Mouse (Mus musculus): Measurements from ENCODE around the gene Gm572. TPM values are rescaled to one million over a fixed set of nuclear protein-coding genes. Genes with fewer than 3 reads are reported as not detected.

Gm572 gene
- polyA plus RNA-seq, 1 experiment from 2014 or later: not detected

DNA sequence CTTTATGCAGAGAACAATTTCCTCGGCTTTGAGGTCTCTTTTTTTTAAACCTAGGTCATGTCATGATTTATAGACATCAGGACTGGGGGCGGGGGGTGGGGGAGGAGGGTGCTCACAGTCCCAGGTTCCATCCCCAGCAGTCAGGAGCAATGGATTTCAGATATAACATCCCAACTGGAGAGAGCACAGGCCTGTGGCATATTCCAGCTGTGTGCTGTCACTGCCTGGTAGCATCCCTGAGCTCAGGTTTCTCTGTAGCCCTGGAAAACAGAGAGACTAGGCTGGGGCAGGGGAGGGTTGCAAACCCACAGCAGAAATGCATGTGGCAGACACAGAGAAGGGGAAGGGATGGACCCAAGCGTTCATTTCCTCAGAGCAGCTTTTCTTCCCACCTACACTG is 17.1 kb downstream of the Gm572 start:
- Histone ChIP-seq H3K4me2 (replicated peaks; ENCODE audit: low read depth, low read length) (no peak overlapping the region), H3K9me3 (ENCODE audit: low read length) (no peaks in the 10 kb centered on the region), H3K36me3 (ENCODE audit: insufficient read depth, low read length) (no peaks in the 10 kb centered on the region), H3K27me3 (ENCODE audit: insufficient read depth, low read length) (no peaks in the 10 kb centered on the region), H3K9ac (replicated peaks; ENCODE audit: low read length) (no peak overlapping the region), H3K4me3 (ENCODE audit: low read length) (no peak overlapping the region), H3K27ac (ENCODE audit: low read length) (0 out of 2 replicates have a peak overlapping the region, but pooled peaks have one; percentile 4), H3K4me1 (ENCODE audit: insufficient read depth, low read length) (peaks cover 12% of the 10 kb centered on the region; the same call in 1 of the 2 replicates)
- WGBS: 11% methylated on average over 3 of the region's 3 CpGs
- ATAC-seq (ENCODE audit: low FRiP score, low TSS enrichment): peak; percentile 75; the same call in 1 of the 2 replicates

DNA sequence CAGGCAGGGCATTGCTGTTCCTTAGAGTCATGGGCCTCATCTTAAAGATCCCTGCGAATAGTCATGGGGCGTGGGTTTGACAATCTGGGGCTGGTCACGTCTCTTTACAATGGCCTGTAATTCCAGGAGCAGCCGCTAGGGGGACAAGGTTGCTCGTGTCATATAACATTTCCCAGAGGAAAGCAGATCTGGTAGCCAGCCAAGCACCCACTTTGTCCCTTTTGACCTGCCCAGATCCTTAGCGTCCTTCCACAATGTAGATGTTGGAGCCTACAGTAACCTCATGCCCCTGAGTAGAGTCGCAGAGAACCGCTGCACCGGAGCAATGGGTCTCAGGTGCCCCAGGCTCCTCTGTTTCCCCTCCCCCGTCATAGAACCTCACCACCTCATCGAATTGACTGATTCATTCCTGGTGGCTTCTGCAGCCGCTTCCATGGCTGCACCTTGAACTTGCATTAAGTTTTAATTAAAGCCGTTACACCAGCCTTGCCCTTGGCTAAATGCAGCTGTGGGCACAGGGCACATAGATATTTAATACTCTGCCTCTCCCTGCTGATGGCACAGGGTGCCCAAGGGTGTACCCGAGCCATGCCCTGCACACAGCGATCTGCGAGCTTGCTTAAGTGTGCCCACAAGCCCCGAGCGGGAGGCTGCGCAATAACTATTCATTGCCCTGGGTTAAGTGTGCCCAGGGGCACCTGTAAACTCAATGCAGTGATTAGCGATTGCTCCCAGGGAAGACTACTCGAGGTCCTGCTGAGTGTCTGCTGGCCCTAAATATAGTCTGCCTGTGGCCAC is 19.2 kb downstream of the Gm572 start:
- Histone ChIP-seq H3K9ac (replicated peaks; ENCODE audit: low read length) (no peak overlapping the region), H3K4me3 (ENCODE audit: low read length) (no peak overlapping the region; the same call in 1 of the 2 replicates), H3K36me3 (ENCODE audit: insufficient read depth, low read length) (no peaks in the 10 kb centered on the region), H3K27ac (ENCODE audit: low read length) (no peak overlapping the region), H3K27me3 (ENCODE audit: insufficient read depth, low read length) (no peaks in the 10 kb centered on the region), H3K4me1 (ENCODE audit: insufficient read depth, low read length) (peaks cover 12% of the 10 kb centered on the region; the same call in 1 of the 2 replicates), H3K9me3 (ENCODE audit: low read length) (no peaks in the 10 kb centered on the region), H3K4me2 (replicated peaks; ENCODE audit: low read depth, low read length) (peak overlapping the region; percentile 37)
- WGBS: 29% methylated on average over 21 of the region's 21 CpGs
- ATAC-seq (ENCODE audit: low FRiP score, low TSS enrichment): 0 out of 2 replicates have a peak, but pooled peaks have one; percentile 22

DNA sequence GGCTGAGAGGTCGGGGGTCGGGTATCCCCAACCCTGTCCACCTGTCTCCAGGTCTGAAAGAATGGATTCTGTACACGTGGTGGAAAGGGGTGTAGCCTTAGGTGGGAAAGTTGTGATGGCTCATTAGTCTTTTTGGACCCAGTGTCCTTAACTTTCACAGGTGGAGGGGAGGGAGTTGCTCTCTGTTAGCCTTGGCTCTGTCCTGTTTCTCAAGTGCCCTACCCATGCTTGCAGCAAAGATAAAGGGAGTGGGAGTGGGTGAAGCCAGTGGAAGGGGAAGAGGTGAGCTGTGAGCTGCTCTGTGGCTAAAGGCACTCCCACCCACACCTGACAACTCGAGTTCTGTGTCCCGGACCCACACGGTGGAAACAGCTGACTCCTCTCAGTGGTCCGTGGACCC is 20.2 kb downstream of the Gm572 start:
- ATAC-seq (ENCODE audit: low FRiP score, low TSS enrichment): no peak
- no peak overlapping the region for H3K4me2 ChIP-seq (replicated peaks; ENCODE audit: low read depth, low read length)
- H3K36me3 ChIP-seq (ENCODE audit: insufficient read depth, low read length): no peaks in the 10 kb centered on the region
- H3K27me3 ChIP-seq (ENCODE audit: insufficient read depth, low read length): no peaks in the 10 kb centered on the region
- H3K4me1 ChIP-seq (ENCODE audit: insufficient read depth, low read length): peaks cover 12% of the 10 kb centered on the region; the same call in 1 of the 2 replicates
- no peak overlapping the region for H3K4me3 ChIP-seq (ENCODE audit: low read length)
- no peak overlapping the region for H3K9ac ChIP-seq (replicated peaks; ENCODE audit: low read length)
- H3K27ac ChIP-seq (ENCODE audit: low read length): no peak overlapping the region
- H3K9me3 ChIP-seq (ENCODE audit: low read length): no peaks in the 10 kb centered on the region
- 56% methylated on average over 7 of the region's 7 CpGs for WGBS

DNA sequence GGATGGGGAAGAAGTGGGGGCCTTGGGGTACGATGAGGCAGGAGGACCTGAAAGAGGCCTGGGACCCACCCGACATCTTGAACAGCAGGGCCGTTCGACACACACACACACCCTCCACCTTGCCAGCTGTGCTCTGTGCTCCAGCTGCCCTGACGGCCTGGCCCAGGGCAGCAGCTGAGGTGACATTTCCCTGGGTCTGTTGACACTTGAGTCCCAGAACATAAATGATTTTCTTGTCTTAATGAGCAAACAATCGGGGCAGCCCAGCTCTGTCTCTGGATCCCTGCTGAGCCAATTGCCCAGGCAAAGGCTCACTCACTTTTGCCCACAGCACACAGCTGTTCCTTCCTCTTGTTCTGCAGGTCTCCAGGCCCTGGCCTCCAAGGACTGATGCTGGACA is 20.9 kb downstream of the Gm572 start:
- peaks cover 12% of the 10 kb centered on the region; the same call in 1 of the 2 replicates for H3K4me1 ChIP-seq (ENCODE audit: insufficient read depth, low read length)
- no peak overlapping the region for H3K27ac ChIP-seq (ENCODE audit: low read length)
- H3K9me3 ChIP-seq (ENCODE audit: low read length): no peaks in the 10 kb centered on the region
- no peak for ATAC-seq (ENCODE audit: low FRiP score, low TSS enrichment)
- no peaks in the 10 kb centered on the region for H3K36me3 ChIP-seq (ENCODE audit: insufficient read depth, low read length)
- H3K9ac ChIP-seq (replicated peaks; ENCODE audit: low read length): no peak overlapping the region
- WGBS: 34% methylated on average over 6 of the region's 6 CpGs
- no peaks in the 10 kb centered on the region for H3K27me3 ChIP-seq (ENCODE audit: insufficient read depth, low read length)
- no peak overlapping the region for H3K4me3 ChIP-seq (ENCODE audit: low read length)
- no peak overlapping the region for H3K4me2 ChIP-seq (replicated peaks; ENCODE audit: low read depth, low read length)

DNA sequence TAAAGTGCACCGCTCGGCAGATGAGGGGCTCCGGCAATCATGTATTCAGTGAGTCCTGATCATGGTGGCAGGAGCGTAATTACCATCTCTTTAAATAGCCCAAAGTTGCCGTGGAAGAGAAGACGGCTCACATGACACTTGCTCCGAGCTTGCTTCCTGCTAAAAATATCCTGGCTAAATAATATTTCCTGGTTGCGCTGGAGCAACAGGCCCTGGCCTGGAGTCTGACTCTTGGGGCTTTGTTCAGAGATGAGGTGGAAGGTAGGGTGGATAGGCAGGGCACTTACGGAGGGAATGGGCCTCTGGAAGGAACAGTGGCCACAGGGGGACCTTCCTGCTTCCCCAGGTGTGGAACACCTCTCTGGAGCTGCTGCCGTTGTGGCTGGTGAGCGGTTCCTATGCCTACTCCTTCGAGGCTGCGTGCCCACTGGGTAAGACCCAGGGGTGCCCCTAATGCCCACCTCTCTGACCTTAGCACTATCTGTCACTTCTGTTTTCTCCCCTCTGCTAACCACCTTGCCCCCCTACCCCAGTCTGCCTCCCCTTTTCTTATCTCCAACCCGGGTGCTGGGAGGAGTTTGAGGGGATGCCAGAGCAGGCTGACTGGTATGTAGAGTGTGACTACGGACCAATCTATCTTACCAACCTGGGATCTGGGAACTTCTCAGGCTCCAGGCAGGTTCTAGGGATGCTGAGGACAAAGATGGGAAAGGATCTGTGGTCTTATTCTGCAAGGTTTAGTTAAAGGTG is 24.1 kb downstream of the Gm572 start:
- WGBS: 78% methylated on average over 15 of the region's 15 CpGs
- Histone ChIP-seq H3K4me3 (ENCODE audit: low read length) (no peak overlapping the region), H3K4me2 (replicated peaks; ENCODE audit: low read depth, low read length) (no peak overlapping the region), H3K27ac (ENCODE audit: low read length) (no peak overlapping the region), H3K9ac (replicated peaks; ENCODE audit: low read length) (no peak overlapping the region), H3K9me3 (ENCODE audit: low read length) (no peaks in the 10 kb centered on the region), H3K4me1 (ENCODE audit: insufficient read depth, low read length) (peaks cover 7% of the 10 kb centered on the region; the same call in 1 of the 2 replicates), H3K27me3 (ENCODE audit: insufficient read depth, low read length) (no peaks in the 10 kb centered on the region), H3K36me3 (ENCODE audit: insufficient read depth, low read length) (no peaks in the 10 kb centered on the region)
- ATAC-seq (ENCODE audit: low FRiP score, low TSS enrichment): no peak

DNA sequence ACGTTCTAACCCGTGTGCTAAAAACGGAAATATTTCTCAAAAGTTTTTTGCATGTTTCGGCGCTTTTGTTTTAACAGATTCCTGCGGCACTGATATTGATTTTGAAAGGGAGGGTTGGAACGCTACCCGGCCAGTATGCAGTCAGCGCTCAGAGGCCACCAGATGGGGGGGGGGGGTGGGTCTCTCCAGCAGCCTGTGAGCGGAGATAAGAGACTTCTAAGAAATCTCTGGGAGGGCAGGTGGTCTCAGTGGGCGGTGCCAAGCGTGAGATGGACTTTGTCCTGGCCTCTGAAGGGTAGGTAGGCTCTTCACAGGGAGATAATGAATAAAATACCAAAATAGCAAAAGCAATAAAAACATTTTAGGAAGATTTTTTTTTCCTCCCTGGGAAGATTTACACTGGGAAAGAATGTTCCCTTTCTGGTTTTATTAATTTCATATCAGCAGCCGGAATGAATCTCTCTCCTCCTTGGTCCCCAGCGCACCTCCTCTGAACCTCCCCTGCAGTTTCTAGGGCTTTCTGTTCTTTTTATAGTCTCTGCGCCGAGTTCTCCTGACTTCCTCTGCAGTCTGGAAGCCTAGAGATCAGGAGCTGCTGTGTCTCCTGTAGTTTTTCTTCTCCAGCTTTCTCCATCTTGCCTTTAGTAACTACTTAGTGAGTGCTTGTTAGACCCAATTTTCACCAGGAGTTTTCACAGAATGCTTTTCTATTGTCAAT is 28.3 kb downstream of the Gm572 start:
- Histone ChIP-seq H3K9ac (replicated peaks; ENCODE audit: low read length) (no peak overlapping the region), H3K4me3 (ENCODE audit: low read length) (no peak overlapping the region), H3K27me3 (ENCODE audit: insufficient read depth, low read length) (no peaks in the 10 kb centered on the region), H3K4me1 (ENCODE audit: insufficient read depth, low read length) (peaks cover 19% of the 10 kb centered on the region), H3K9me3 (ENCODE audit: low read length) (no peaks in the 10 kb centered on the region), H3K4me2 (replicated peaks; ENCODE audit: low read depth, low read length) (no peak overlapping the region), H3K27ac (ENCODE audit: low read length) (no peak overlapping the region), H3K36me3 (ENCODE audit: insufficient read depth, low read length) (no peaks in the 10 kb centered on the region)
- no peak for ATAC-seq (ENCODE audit: low FRiP score, low TSS enrichment)
- WGBS: 54% methylated on average over 16 of the region's 16 CpGs

DNA sequence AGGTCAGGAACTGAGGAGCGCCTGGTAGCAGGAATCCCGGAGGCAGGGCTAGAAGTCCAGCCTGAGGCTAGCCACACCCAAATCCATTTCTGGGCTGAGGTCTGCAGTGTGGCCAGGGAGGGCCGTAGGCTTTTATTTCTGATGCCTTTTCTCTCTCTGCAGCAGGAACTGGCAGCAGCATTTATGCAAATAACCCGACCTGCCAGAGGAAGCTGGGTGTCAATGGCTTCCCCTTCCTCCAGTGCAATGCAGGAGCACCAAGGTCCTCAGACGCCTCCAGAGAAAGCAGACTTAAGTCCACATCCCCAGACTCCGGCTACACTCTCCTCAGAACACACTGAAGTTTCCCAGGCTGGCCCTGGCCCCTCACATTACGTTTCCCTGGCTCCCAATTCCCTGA is 31.9 kb downstream of the Gm572 start:
- H3K4me2 ChIP-seq (replicated peaks; ENCODE audit: low read depth, low read length): no peak overlapping the region
- ATAC-seq (ENCODE audit: low FRiP score, low TSS enrichment): no peak
- no peak overlapping the region for H3K4me3 ChIP-seq (ENCODE audit: low read length)
- H3K36me3 ChIP-seq (ENCODE audit: insufficient read depth, low read length): no peaks in the 10 kb centered on the region
- H3K4me1 ChIP-seq (ENCODE audit: insufficient read depth, low read length): peaks cover 30% of the 10 kb centered on the region
- H3K27ac ChIP-seq (ENCODE audit: low read length): peak overlapping the region; percentile 83; the same call in 1 of the 2 replicates
- H3K27me3 ChIP-seq (ENCODE audit: insufficient read depth, low read length): no peaks in the 10 kb centered on the region
- H3K9me3 ChIP-seq (ENCODE audit: low read length): no peaks in the 10 kb centered on the region
- WGBS: 37% methylated on average over 7 of the region's 7 CpGs
- H3K9ac ChIP-seq (replicated peaks; ENCODE audit: low read length): no peak overlapping the region; the same call in 1 of the 2 replicates

DNA sequence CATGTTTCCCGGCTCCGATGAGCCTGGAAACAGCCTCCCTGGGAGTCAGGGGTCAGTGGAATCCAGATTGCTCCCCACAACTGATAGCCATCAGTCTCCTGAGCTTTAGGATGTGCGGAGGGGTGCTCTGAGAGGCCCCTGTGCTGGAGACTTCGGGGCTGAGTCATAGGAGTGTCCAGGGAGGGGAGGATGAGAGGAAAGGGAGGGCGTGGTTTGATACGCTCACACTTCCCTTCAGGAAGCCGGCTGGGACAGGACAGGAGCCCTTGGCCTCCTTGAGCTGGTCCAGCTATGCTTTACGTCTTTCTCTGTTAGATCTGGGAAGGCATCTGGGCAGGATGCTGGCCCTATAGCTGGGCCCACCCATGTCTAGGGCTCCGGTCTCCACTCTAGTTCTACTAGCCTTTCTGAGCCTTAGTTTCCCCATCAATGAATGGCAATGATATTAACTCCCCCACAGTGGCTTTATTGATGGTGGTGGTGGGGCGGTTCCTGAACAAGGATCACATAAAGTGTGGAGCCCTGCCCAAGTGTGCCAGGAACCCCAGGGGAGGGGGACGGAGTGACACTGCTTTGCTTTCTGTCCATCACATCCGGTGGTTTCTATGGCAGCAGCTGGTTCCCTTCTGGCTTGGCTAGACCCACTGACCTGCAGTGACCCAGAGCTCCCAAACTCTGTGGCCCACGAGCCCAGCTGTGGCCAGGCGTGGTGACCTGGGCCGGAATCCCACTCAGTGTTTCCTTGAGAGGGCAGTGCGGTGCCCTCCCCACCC is 33.3 kb downstream of the Gm572 start:
- H3K9me3 ChIP-seq (ENCODE audit: low read length): no peaks in the 10 kb centered on the region
- H3K9ac ChIP-seq (replicated peaks; ENCODE audit: low read length): no peak overlapping the region; the same call in 1 of the 2 replicates
- ATAC-seq (ENCODE audit: low FRiP score, low TSS enrichment): peak; percentile 88
- H3K4me3 ChIP-seq (ENCODE audit: low read length): no peak overlapping the region
- no peaks in the 10 kb centered on the region for H3K36me3 ChIP-seq (ENCODE audit: insufficient read depth, low read length)
- 12% methylated on average over 16 of the region's 16 CpGs for WGBS
- peaks cover 30% of the 10 kb centered on the region for H3K4me1 ChIP-seq (ENCODE audit: insufficient read depth, low read length)
- peak overlapping the region; percentile 83 for H3K27ac ChIP-seq (ENCODE audit: low read length)
- H3K27me3 ChIP-seq (ENCODE audit: insufficient read depth, low read length): no peaks in the 10 kb centered on the region
- H3K4me2 ChIP-seq (replicated peaks; ENCODE audit: low read depth, low read length): 0 out of 2 replicates have a peak overlapping the region, but pooled peaks have one; percentile 1

All from kidney, embryonic 16.5 days (tissue).